Mouse (Mus musculus) retina, postnatal 1 day (tissue): ENCODE measurements at regions not wholly inside any gene's neighbourhood (a gene's known extent, or its start where the extent isn't known, plus 50 kb on each side); places are given as distances from the start of the nearest gene placed in this dataset.

ENCODE experiments used
- DNase-seq: peaks from one replicate; pipeline ENCODE4 v3.0.0-alpha.2; 2012

- no peak for DNase-seq
These were observed 71.3 kb downstream of the Cdc7 start for GRCm38 (mm10) chr5:107035376-107035775.

GRCm38 (mm10) chr5:107035782-107036181 lies 71.7 kb downstream of the Cdc7 start:
- no peak for DNase-seq

DNA sequence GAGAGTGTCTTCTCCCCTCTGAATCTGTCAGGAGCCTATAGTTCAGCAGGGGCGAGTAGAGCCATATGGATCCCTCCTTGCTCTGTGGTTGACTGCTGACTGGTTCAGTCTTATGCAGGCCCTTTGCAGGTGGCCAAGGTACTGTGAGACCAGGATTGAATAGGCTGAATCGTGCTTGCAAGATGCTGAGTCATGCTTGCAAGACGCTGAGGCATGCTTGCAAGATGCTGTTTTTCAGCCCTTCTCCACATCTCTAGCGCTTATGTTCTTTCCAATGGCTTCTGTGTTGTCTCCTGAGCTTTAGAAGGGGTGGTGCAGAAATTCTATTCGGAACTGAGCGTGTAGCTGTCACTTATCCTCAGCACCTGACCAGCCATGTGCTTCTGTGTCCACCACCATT lies 72.4 kb downstream of the Cdc7 start:
- DNase-seq = no peak

DNA sequence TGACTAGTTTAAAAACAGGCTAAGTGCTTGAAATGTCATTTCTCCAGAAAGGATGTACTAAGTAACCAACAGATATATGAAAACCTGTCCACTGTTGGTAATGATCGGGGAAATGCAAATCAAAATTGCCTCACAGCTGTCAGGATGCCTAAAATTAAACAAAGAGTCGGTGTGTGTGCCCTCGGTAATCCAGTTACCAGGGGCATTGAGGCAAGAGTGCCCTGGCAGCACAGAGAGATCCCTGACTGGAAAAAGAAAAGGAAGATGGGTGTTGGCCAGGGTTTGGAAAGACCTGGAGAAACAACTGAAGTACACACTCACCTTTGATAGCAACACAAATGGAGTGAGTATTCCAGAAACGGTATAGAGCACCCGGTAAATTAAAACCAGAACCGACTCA lies 73.0 kb downstream of the Cdc7 start:
- DNase-seq = no peak

DNA sequence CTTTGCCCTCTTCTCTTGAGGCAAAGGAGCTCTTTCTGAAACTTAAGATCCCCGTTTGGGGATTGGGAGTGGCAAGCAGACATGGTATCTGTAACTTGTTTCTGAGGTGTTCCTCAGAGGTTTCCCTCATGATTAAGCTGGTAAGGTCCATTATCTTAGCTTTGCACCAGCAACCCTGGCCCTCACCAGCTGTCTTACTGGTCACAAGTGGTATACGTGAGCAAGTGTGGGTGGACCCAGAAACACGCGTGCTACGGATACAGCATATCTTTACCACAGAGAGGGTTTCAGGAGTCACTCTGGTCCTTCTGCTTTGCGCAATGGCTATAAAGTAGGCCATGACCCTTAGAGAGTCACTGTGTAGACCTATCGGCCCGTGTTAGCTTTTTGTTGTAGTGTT lies 75.2 kb downstream of the Cdc7 start:
- DNase-seq = no peak

GRCm38 (mm10) chr5:107039956-107040355 lies 75.8 kb downstream of the Cdc7 start:
- no peak for DNase-seq

DNA sequence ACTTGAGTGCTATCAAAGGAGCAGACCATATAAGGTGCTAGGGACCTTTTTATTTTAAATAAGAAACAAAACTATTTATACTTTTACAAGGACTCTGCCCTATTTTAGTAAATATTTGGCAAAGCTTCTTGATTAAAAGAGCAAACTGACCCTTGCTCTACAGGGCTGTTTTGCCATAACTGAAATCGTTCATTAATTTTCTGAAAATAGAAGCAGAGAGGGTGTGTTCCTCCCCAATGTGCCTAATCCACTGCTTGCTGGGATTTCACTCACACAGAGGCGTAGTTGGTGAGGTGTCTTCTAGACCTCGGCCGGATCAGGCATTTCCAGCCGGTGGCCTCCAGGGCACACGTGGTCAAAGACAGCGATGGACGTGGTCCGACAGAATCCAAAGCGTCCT lies 76.4 kb downstream of the Cdc7 start:
- no peak for DNase-seq

DNA sequence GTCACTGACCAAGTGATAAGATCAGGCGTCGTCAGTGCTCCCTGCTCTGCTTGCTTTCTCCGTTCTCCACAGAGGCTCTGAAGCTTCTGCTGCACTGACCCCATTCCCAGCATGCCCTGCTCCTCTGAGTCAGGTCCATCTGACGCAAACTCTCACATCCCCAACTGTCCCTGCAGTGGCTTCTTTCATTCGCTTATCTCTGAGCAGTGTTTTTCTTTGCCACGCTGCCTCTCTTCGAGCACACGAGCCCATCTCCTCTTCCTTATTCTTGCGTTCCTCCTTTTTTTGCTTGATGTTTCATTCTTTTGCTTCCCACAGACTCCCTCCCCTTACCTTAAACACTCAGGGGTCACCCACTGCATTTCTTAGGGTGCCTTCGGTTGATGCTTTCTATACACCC lies 81.0 kb downstream of the Cdc7 start:
- DNase-seq = no peak

GRCm38 (mm10) chr5:107046501-107046931 lies 82.4 kb downstream of the Cdc7 start:
- no peak for DNase-seq

GRCm38 (mm10) chr5:107048607-107049006 lies 84.5 kb downstream of the Cdc7 start:
- no peak for DNase-seq

DNA sequence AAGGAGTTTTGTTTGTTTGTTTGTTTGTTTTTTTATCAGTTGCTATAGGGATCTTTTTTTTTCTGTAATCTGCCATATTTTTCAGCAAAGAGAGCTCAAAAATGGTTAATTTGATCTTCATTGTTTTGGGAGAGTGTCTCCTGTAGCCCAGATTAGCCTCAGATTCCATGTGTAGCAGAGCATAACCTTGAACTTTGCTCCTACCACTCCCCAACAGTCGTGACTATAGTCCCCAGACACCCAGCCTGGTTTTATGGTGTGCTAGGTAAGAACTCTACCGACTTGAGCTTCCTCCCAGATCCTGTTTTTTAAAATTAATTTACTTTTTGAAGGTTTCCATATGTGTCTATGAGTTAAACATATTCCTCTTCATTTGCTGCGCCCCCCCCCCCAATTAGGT lies 86.0 kb downstream of the Cdc7 start:
- no peak for DNase-seq

DNA sequence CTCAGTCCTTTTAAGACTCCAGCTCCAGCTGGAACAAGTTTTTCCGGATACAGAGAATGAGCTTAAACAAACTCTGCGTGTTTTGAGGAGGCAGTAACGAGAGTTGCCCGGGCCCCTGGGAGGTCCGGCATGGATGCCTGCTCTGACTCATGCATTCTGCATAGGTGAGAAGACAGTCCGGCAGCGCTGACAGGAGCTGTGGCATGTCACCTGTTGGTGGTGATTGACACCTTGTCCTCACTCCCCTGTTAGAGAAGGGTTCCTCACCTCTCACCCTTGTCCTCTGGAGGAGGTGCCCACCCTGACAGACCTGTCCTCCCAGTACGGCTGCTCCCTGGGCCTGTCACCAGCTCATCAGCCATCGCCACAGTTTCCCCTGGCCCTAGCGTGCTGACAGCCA lies 87.7 kb downstream of the Cdc7 start:
- DNase-seq = no peak

DNA sequence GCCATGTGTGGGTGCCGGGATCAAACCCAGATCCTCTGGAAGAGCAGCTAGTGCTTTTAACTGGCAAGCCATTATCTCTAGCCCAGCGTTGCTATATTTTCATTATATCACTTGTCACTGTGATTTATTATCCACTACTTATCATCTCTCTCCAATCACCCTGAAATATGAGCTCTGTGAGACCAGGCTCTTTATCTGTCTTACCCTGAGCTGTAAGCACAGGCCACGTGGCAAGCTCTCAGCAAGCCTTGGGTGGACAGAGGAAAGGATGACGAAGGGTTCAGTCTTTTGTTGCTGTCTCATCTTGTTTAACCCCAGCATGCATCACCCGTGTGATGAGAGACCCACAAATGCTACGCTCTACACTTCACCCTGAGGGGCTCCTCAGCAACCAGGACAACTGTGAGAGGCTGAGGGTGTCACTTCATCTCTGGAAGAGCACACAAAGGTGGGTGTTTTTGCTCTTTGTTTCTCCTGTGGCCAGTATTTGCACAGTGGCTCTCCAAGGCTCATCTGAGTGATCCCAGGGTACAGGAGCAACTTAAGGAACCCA lies 90.9 kb downstream of the Cdc7 start:
- peak; percentile 27 for DNase-seq

GRCm38 (mm10) chr5:107055455-107055854 lies 91.3 kb downstream of the Cdc7 start:
- DNase-seq = peak; percentile 64
